Mouse (Mus musculus): ENCODE results near the gene Pdzd3. TPM values are rescaled to one million over a fixed set of nuclear protein-coding genes. Genes with fewer than 3 reads are reported as not detected.

The Pdzd3 gene
- polyA plus RNA-seq, 1 experiment from 2014 or later, result 0.13 TPM

- no peaks in the 10 kb centered on the region for H3K27me3 ChIP-seq (ENCODE audit: control insufficient read depth, insufficient read depth, low read length)
These were observed 17.3 kb downstream of the Pdzd3 start, which contains the start of gene Cbl for GRCm38 (mm10) chr9:44233802-44234478. TSS of gene Cbl (minus strand) at chr9:44234049.

GRCm38 (mm10) chr9:44233021-44233801 is 18.1 kb downstream of the Pdzd3 start:
- ATAC-seq (ENCODE audit: low FRiP score, low TSS enrichment) (peak; percentile 72), DNase-seq (ENCODE audit: low spot score) (no peak)
- Histone ChIP-seq H3K4me3 (ENCODE audit: low read depth, low read length) (peak overlapping the region; percentile 88), H3K9me3 (ENCODE audit: control insufficient read depth, low read length) (no peaks in the 10 kb centered on the region), H3K4me1 (replicated peaks; ENCODE audit: control insufficient read depth, insufficient read depth) (peaks cover 3% of the 10 kb centered on the region; the same call in 1 of the 2 replicates), H3K27me3 (ENCODE audit: control insufficient read depth, insufficient read depth, low read length) (no peaks in the 10 kb centered on the region), H3K36me3 (ENCODE audit: control insufficient read depth, insufficient read depth, low read length) (no peaks in the 10 kb centered on the region; the same call in 1 of the 2 replicates), H3K27ac (replicated peaks) (peak overlapping the region; percentile 93), H3K4me2 (replicated peaks; ENCODE audit: low read depth) (peak overlapping the region; percentile 65), H3K9ac (ENCODE audit: low read length) (peak overlapping the region; percentile 87)
- under 1% methylated on average over 33 of the region's 40 CpGs for WGBS
- TF ChIP-seq EP300 (optimal IDR thresholded peaks at IDR 0.05) (no peak), CTCF (IDR thresholded peaks at IDR 0.05; ENCODE audit: low read depth) (no peak)

More at GRCm38 (mm10) chr9:44233802-44234478, 17.3 kb downstream of the Pdzd3 start, which contains the start of gene Cbl:
- Histone ChIP-seq H3K36me3 (ENCODE audit: control insufficient read depth, insufficient read depth, low read length) (no peaks in the 10 kb centered on the region), H3K4me2 (replicated peaks; ENCODE audit: low read depth) (peak within 1 kb of the TSS; percentile 65), H3K4me1 (replicated peaks; ENCODE audit: control insufficient read depth, insufficient read depth) (peaks cover 3% of the 10 kb centered on the region; the same call in 1 of the 2 replicates), H3K9ac (ENCODE audit: low read length) (peak within 1 kb of the TSS; percentile 87), H3K9me3 (ENCODE audit: control insufficient read depth, low read length) (no peaks in the 10 kb centered on the region), H3K27ac (replicated peaks) (peak within 1 kb of the TSS; percentile 93), H3K4me3 (ENCODE audit: low read depth, low read length) (peak within 1 kb of the TSS; percentile 88)
- under 1% methylated on average over 54 of the region's 76 CpGs for WGBS
- ATAC-seq (ENCODE audit: low FRiP score, low TSS enrichment) (peak; percentile 97), DNase-seq (ENCODE audit: low spot score) (peak; percentile 99)
- TF ChIP-seq CTCF (IDR thresholded peaks at IDR 0.05; ENCODE audit: low read depth), result peak; percentile 99
- TF ChIP-seq EP300 (optimal IDR thresholded peaks at IDR 0.05), result no peak

- Histone ChIP-seq H3K9ac (ENCODE audit: low read length) (no peak overlapping the region), H3K27ac (replicated peaks) (no peak overlapping the region), H3K9me3 (ENCODE audit: control insufficient read depth, low read length) (no peaks in the 10 kb centered on the region), H3K4me1 (replicated peaks; ENCODE audit: control insufficient read depth, insufficient read depth) (peaks cover 3% of the 10 kb centered on the region; the same call in 1 of the 2 replicates), H3K36me3 (ENCODE audit: control insufficient read depth, insufficient read depth, low read length) (no peaks in the 10 kb centered on the region; the same call in 1 of the 2 replicates), H3K4me2 (replicated peaks; ENCODE audit: low read depth) (no peak overlapping the region), H3K4me3 (ENCODE audit: low read depth, low read length) (no peak overlapping the region), H3K27me3 (ENCODE audit: control insufficient read depth, insufficient read depth, low read length) (no peaks in the 10 kb centered on the region)
- TF ChIP-seq CTCF (IDR thresholded peaks at IDR 0.05; ENCODE audit: low read depth), result no peak
- no peak for TF ChIP-seq EP300 (optimal IDR thresholded peaks at IDR 0.05)
- ATAC-seq (ENCODE audit: low FRiP score, low TSS enrichment), result no peak
- no peak for DNase-seq (ENCODE audit: low spot score)
These were observed 19.7 kb downstream of the Pdzd3 start for GRCm38 (mm10) chr9:44231609-44232008.

GRCm38 (mm10) chr9:44225993-44226392 is 25.3 kb downstream of the Pdzd3 start:
- H3K4me1 ChIP-seq (replicated peaks; ENCODE audit: control insufficient read depth, insufficient read depth), result no peaks in the 10 kb centered on the region
- H3K9ac ChIP-seq (ENCODE audit: low read length), result no peak overlapping the region
- WGBS, result 51% methylated on average over 6 of the region's 6 CpGs
- H3K36me3 ChIP-seq (ENCODE audit: control insufficient read depth, insufficient read depth, low read length), result no peaks in the 10 kb centered on the region; the same call in 1 of the 2 replicates
- no peak for TF ChIP-seq EP300 (optimal IDR thresholded peaks at IDR 0.05)
- no peak for TF ChIP-seq CTCF (IDR thresholded peaks at IDR 0.05; ENCODE audit: low read depth)
- H3K27me3 ChIP-seq (ENCODE audit: control insufficient read depth, insufficient read depth, low read length), result no peaks in the 10 kb centered on the region
- DNase-seq (ENCODE audit: low spot score) (no peak), ATAC-seq (ENCODE audit: low FRiP score, low TSS enrichment) (no peak)
- H3K4me3 ChIP-seq (ENCODE audit: low read depth, low read length), result no peak overlapping the region
- H3K27ac ChIP-seq (replicated peaks), result no peak overlapping the region
- no peak overlapping the region for H3K4me2 ChIP-seq (replicated peaks; ENCODE audit: low read depth)
- H3K9me3 ChIP-seq (ENCODE audit: control insufficient read depth, low read length), result no peaks in the 10 kb centered on the region

DNA sequence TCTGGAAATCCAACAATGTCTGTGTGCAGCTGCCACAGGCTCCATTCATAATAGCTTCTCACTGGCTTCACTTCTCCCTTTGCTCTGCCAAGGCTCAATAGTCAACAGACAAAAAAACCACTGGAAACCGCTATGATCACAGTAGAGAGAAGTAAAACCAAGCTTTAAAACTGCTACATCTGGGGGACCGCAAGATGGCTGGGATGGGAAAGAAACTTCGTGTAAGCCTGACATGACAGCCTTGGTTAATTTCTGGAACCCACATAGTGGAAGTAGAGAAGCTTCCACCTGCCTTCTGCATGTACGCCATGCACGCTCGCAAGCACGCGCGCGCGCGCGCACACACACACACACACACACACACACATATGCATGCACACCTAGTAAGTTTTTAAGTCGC is 37.7 kb downstream of the Pdzd3 start:
- Histone ChIP-seq H3K4me1 (replicated peaks; ENCODE audit: control insufficient read depth, insufficient read depth) (no peaks in the 10 kb centered on the region), H3K4me3 (ENCODE audit: low read depth, low read length) (no peak overlapping the region), H3K27me3 (ENCODE audit: control insufficient read depth, insufficient read depth, low read length) (no peaks in the 10 kb centered on the region), H3K36me3 (ENCODE audit: control insufficient read depth, insufficient read depth, low read length) (no peaks in the 10 kb centered on the region), H3K27ac (replicated peaks) (no peak overlapping the region), H3K9me3 (ENCODE audit: control insufficient read depth, low read length) (no peaks in the 10 kb centered on the region), H3K9ac (ENCODE audit: low read length) (no peak overlapping the region), H3K4me2 (replicated peaks; ENCODE audit: low read depth) (no peak overlapping the region)
- TF ChIP-seq CTCF (IDR thresholded peaks at IDR 0.05; ENCODE audit: low read depth) (no peak), EP300 (optimal IDR thresholded peaks at IDR 0.05) (no peak)
- 92% methylated on average over 14 of the region's 14 CpGs for WGBS
- DNase-seq (ENCODE audit: low spot score), result no peak
- no peak for ATAC-seq (ENCODE audit: low FRiP score, low TSS enrichment)
